Mouse (Mus musculus) macrophage (primary cell): ENCODE results near the gene Efnb2. TPM values are rescaled to one million over a fixed set of nuclear protein-coding genes. Genes with fewer than 3 reads are reported as not detected.

Experiments
- H3K27ac ChIP-seq: fragments of 350-480 bp; formaldehyde crosslinking; 2 replicates; pipeline ENCODE4 v1.9.0; 2021
- H3K36me3 ChIP-seq: fragments of 350-480 bp; formaldehyde crosslinking; 2 replicates; pipeline ENCODE4 v1.9.0; 2021; ENCODE audit errors: inconsistent target
- H3K4me3 ChIP-seq: fragments of 350-480 bp; formaldehyde crosslinking; 2 replicates; pipeline ENCODE4 v1.9.0; 2021; ENCODE audit errors: inconsistent target
- H3K79me2 ChIP-seq: fragments of 350-480 bp; formaldehyde crosslinking; 2 replicates; pipeline ENCODE4 v1.9.0; 2021; ENCODE audit errors: inconsistent target
- WGBS: methylation state at CpG from one replicate; pipeline ENCODE4 v1.1.7; 2026; ENCODE audit warnings: inconsistent platforms; ENCODE audit not compliant: missing documents; 5-methylcytosine and 5-hydroxymethylcytosine counted together
- polyA plus RNA-seq: library from polyadenylated mRNA; stranded (reverse); fragments of 250-400 nt; gene quantifications from 3 replicates; pipeline ENCODE4 v1.2.4, GENCODE M21; 2018; ENCODE audit warnings: inconsistent platforms
- total RNA-seq, 78 experiments: library from RNA; depleted of rRNA; stranded (reverse); fragments of 250-400 nt; gene quantifications; 1 replicate in 9 of 78; 2 replicates in 24 of 78; 3 replicates in 43 of 78; 4 replicates in 2 of 78; pipeline ENCODE4 v1.2.4; 2018; ENCODE audit warnings: inconsistent platforms in 56 of 78

The Efnb2 gene
- 1 to 10 TPM in 22 of 26 experiments, under 1 TPM in 4; 0.41 to 5.2 (median 1.3) TPM for total RNA-seq (2018; cell fraction: chromatin; rRNA removed)
- under 1 TPM; 0.03 to 0.52 (median 0.14) TPM for total RNA-seq (2018; cell fraction: cytosol; rRNA removed)
- total RNA-seq (2018; cell fraction: nucleus; rRNA removed), result 1 to 10 TPM in 13 of 26 experiments, under 1 TPM in 13; 0.26 to 3.6 (median 1.0) TPM
- polyA plus RNA-seq, result 0.06 to 0.17 TPM (median 0.07 TPM) in 3 replicates

DNA sequence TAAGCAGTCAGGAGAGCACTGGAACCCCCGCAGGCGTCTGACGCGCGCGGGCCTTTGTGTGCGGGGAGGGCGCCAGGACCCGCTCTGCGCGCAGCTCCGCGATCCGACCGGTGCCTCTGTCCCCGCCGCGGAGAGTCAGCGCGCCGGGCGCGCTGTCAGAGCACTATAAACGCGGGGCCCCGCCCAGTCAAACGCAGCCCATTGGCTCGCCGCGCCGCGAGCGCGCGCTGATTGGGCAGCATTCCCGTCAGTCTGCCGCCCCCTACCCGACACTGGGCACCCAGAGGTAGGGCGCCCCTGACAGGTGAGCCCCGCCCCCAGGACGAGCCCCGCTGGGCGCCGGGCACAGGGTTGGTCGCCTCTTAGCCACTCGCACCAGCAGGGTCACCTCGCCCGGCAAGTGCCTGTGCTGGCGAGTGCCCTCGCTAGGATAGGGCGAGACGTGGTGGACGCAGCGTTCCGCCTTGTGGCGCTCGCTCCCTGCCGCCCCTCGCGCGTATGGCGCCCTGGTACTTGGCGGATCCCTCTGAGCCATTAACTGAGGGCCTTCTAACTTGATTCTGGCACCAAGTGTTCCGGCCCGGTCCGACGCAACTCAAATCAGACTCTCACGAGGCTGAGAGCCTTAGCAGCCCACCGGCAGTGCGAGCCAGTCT lies at the start of gene Efnb2:
TSS of gene Efnb2 (minus strand) at position 140 of the 656 bp plus-strand sequence.
- H3K27ac ChIP-seq, result no peak within 1 kb of the TSS
- H3K79me2 ChIP-seq, result no peaks in the 10 kb centered on the region
- no peaks in the 10 kb centered on the region for H3K36me3 ChIP-seq
- H3K4me3 ChIP-seq, result peak within 1 kb of the TSS; percentile 27
- WGBS, result under 1% methylated on average over 56 of the region's 70 CpGs

DNA sequence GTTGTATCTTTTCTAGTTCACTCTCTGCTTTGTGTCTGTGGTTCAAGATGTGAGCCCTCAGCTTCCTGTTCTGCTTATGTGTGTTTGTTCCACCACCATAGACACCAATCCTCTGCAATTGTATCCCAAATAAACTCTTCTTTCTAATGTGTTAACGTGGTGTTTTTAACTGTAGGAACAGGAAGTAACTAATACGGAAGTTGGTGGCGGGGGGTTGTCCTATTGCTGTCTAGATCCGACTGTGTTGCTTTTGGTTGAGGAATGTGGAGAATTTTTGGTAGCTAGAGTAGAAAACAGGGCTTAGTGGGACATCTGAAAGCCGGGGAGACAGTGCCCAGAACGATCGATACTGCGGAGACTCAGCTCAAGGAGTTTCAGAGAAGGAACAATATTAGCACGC lies 43.8 kb upstream of the Efnb2 start:
- H3K27ac ChIP-seq, result no peak overlapping the region
- WGBS, result 59% methylated on average over 9 of the region's 9 CpGs
- no peak overlapping the region for H3K4me3 ChIP-seq
- no peaks in the 10 kb centered on the region for H3K79me2 ChIP-seq
- H3K36me3 ChIP-seq, result no peaks in the 10 kb centered on the region

DNA sequence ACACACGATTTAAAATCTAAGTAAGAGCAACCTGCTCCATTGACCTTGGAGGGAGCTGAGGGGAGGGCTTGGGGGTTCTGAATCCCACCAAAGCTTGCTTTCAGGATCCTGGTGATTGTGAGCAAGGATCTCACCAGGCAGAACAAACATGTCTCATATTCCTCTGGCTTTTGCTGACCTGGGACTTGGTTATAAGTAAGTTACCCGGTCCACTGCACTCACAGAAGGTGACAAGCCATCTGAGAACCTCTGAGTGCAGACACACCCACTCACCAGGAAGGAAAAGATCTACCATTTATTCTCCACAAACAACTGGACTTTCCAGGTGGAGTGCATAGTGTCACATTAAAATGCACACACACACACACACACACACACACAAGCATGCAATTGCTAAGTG lies 42.6 kb upstream of the Efnb2 start:
- Histone ChIP-seq H3K4me3 (no peak overlapping the region), H3K27ac (no peak overlapping the region), H3K79me2 (no peaks in the 10 kb centered on the region), H3K36me3 (no peaks in the 10 kb centered on the region)
- WGBS, result 59% methylated on average over 2 of the region's 2 CpGs

DNA sequence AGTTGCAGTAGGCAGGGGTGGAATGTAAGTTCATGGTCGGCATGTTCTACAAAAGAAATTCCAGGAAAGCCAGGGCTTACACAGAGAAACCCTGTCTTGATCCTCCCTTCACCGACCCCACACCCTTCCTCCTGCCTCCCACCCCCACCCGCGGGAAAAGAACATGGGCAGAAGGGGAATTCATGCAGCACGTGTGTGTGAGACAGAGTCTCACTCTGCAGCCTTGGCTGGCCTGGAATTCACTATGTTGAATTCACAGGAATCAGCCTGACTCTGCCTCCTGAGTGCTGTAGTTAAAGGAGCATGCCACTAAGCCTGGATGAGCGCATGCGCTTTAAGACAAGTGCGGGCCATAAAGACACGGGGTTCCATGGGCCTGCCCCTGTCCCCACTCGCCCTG lies 39.8 kb upstream of the Efnb2 start:
- WGBS, result 95% methylated on average over 10 of the region's 10 CpGs
- Histone ChIP-seq H3K27ac (no peak overlapping the region), H3K79me2 (no peaks in the 10 kb centered on the region), H3K4me3 (no peak overlapping the region), H3K36me3 (no peaks in the 10 kb centered on the region)

DNA sequence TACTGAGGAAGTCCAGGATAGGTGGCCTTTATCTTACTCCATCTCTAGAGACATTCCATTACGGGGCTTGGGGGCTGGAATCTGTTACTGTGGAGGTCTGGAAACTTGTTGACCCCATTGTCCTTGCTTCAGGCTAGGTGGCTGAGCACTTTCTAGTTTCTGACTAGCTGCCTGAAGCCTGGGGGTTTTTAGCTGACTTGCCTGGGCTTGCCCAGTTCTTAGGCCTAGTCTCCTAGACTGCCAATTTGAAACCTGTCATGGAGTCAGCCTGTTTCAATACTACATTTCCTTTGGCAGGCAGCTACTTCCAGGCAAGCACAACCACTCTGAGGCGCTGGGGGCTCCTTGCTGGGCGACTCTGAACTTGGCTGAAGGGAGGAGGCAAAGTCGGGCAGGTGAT lies 39.2 kb upstream of the Efnb2 start:
- 87% methylated on average over 3 of the region's 4 CpGs for WGBS

DNA sequence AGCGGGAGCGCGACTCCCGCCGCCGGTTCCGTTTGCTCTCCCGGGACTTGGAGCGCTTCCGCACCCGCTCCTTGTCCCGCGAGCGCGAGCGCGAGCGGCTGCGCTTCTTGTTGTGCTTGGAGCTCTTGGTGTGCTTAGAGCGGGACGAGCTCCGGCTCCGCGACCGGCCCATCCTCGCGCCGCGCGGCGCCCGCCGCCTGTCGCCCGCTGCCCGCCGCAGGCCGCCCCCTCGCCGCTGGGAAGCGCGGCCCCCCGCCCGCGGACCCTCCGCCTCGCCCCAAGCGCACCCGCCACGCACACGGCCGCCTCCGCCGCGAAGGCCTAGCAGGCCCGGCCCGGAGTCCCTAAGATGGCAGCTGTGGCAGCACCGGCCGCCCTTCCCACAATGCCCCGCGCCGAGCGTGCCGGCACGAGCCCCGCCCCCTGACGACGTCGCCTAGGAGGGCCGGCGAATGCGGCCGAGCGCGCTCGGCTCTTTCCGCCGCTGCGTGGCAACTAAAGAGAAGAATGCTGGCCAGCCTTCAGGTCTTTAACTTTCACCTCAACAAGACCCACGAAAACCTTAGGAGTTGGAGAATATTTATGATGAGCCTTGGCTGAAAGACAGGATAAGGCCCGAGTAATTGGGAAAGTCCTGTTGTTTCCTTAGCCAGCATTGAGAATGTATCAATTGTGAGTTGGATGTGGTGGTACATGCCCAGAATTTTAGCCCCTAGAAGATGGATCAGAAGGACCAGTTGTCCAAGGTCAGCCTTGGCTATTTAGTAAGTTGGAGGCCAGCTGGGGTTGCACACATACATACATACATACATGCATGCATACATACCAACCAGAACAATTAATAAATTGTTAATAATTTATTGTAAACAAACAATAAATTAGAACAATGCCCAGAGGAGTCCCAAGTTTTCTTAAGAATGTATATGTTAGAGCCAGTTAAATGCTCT lies 29.4 kb upstream of the Efnb2 start, which contains the start of gene Arglu1:
TSS of gene Arglu1 (minus strand) at position 376 of the 947 bp plus-strand sequence.
- no peaks in the 10 kb centered on the region for H3K36me3 ChIP-seq
- WGBS, result under 1% methylated on average over 71 of the region's 81 CpGs
- peaks cover 42% of the 10 kb centered on the region for H3K79me2 ChIP-seq
- H3K4me3 ChIP-seq, result peak within 1 kb of the TSS; percentile 68
- peak within 1 kb of the TSS; percentile 39; the same call in 1 of the 2 replicates for H3K27ac ChIP-seq

More for the DNA sequence above, 39.2 kb upstream of the Efnb2 start:
- Histone ChIP-seq H3K79me2 (no peaks in the 10 kb centered on the region), H3K27ac (no peak overlapping the region), H3K36me3 (no peaks in the 10 kb centered on the region), H3K4me3 (no peak overlapping the region)

DNA sequence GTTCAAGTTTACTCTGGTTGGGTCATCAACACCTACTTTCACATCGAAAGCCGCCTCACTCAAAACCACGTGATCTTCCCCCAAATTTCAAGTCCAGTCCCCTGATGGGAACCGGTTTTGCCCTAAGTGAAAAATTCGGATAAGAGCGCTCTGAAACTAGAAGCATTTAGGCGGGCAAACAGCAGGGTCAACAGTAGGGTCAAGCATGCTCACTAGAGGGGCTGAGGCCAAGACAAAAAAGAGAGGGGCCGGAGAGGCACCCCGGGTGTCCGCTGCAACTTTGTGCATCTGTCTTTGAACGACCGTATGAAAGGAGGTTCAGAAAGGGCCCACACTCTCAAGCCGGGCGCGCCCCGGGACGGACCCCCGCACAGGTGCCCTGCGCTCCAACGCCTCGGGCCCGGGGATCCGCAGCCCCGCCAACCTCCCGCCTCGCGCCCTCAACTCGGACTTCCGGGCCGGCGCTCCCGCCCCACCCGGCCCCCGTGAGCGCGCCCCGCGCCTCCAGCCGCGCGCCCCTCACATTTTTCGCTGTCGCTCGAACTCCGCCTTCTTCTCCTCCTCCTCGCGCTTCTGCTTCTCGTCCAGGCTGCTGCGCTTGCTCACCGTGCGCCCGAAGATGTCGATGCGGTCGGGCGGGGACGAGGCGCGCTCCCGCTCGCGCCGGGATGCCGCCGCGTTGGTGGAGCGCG lies 28.6 kb upstream of the Efnb2 start:
- under 1% methylated on average over 64 of the region's 68 CpGs for WGBS

DNA sequence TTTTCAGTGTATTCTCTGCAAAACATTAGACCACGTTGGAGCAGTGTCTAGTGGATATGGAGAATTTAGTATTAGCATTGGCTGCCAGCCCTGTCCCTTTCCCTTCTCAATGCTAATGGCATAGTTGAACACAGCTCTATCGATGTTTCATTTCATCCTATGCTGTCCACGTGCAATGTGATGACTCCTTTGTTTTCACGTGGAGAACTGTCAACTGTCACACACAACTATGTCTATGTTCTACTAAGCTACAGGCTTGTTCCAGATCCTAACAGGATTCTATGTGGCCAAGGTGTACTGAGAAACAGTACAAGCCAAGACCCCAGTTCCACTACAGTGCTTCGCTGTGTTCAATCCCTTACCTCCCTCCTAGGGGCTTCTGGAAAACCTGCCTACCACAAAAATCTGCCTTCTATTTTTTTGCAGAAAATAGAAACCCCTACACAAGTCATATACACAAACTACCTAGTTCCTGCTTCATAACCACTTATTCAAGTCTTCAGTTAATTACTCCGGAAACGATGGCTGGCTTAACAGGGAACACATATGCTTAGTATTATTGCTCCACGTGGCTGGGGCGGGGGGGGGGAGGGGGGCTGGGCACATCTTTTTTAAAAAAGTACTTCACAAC lies 27.9 kb upstream of the Efnb2 start:
- Histone ChIP-seq H3K36me3 (no peaks in the 10 kb centered on the region), H3K27ac (0 out of 2 replicates have a peak overlapping the region, but pooled peaks have one; percentile 39), H3K79me2 (peaks cover 57% of the 10 kb centered on the region), H3K4me3 (peak overlapping the region; percentile 68)
- WGBS, result 9% methylated on average over 9 of the region's 9 CpGs

More for the DNA sequence above, 28.6 kb upstream of the Efnb2 start:
- peak overlapping the region; percentile 39; the same call in 1 of the 2 replicates for H3K27ac ChIP-seq
- peaks cover 51% of the 10 kb centered on the region for H3K79me2 ChIP-seq
- peak overlapping the region; percentile 68 for H3K4me3 ChIP-seq
- no peaks in the 10 kb centered on the region for H3K36me3 ChIP-seq

DNA sequence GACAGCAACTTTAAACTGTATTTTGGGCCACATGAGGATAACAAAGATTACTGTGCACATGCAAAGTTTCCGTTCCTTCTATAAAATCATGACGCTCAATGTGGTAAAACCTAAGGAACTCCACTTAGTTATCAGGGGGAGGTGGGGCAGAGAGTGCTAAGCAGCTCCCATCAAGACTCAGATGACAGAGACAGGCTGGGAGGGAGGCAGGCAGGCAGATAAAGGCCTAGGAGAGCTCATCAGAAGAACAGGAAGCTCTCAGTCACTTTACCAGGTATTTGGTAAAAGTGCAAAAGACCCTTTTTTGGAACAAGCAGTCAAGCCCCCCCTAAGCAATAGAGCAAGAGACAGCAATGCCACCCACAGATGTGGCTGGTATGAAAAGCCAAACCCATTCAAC lies 24.5 kb upstream of the Efnb2 start:
- no peak overlapping the region for H3K4me3 ChIP-seq
- H3K27ac ChIP-seq, result no peak overlapping the region
- 18% methylated on average over 2 of the region's 2 CpGs for WGBS
- H3K79me2 ChIP-seq, result peaks cover 91% of the 10 kb centered on the region
- peaks cover 31% of the 10 kb centered on the region for H3K36me3 ChIP-seq

DNA sequence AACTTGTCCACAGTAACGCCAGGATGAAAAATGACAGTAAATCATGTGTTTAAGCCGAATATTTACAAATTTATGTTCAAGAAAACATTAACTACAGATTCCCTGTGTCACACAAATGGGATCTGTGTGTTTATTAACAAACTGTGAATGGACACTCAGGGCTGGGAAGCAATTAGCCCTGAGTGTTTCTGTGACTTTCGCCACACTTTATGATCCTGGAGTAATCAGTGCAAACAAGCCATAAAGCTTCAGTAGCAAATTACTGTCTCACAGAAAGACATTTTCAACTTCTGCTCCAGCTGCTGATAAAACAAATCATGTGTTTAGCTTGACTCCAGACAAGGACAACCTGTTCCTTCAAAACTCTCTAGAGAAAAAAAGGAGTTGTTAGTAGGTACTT lies 21.7 kb upstream of the Efnb2 start:
- Histone ChIP-seq H3K4me3 (no peak overlapping the region), H3K36me3 (peaks cover 39% of the 10 kb centered on the region), H3K79me2 (peaks cover 100% of the 10 kb centered on the region), H3K27ac (no peak overlapping the region)
- 95% methylated on average over 3 of the region's 3 CpGs for WGBS

DNA sequence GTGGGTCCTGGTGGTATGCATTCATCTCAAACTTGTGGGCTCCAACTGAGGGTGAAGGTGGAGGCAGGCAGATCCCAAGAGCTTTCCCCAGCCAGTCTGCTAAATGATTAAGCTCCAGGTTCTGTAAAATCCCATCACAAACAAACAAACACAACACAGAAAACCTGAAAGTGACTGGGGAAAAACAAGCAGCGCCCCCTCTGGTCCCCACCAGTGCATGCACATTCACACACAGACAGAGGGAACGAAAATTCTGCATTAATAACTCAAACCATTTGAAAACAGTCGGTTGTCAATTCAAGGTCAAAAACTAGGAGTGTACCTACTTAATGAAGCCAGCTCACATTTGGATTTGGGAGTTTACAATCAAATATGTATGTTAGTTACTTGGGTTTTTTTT lies 17.2 kb upstream of the Efnb2 start:
- Histone ChIP-seq H3K27ac (no peak overlapping the region), H3K79me2 (peaks cover 99% of the 10 kb centered on the region), H3K36me3 (peaks cover 41% of the 10 kb centered on the region), H3K4me3 (no peak overlapping the region)
- WGBS, result 100% methylated on average over 3 of the region's 3 CpGs

DNA sequence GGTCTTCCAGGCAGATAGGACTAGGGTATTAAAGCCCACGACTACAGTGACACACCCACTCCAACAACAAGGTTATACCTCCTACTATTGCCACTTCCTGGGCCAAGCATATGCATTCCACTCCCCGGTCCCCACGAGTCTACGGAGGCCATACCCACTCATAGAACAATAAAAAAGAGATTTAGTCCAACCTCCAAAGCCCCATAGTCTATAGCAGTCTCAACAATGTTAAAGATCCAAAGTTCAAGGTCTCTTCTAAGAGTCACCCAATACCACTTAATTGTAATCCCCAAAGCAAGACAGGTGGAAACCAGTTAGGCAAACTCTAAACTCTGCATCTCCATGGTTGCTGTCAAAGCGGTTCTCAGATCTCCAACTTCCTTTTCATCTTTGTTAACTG lies 13.8 kb upstream of the Efnb2 start:
- 85% methylated on average over 5 of the region's 5 CpGs for WGBS
- Histone ChIP-seq H3K36me3 (peaks cover 12% of the 10 kb centered on the region; the same call in 1 of the 2 replicates), H3K79me2 (peaks cover 98% of the 10 kb centered on the region), H3K27ac (no peak overlapping the region), H3K4me3 (no peak overlapping the region)

DNA sequence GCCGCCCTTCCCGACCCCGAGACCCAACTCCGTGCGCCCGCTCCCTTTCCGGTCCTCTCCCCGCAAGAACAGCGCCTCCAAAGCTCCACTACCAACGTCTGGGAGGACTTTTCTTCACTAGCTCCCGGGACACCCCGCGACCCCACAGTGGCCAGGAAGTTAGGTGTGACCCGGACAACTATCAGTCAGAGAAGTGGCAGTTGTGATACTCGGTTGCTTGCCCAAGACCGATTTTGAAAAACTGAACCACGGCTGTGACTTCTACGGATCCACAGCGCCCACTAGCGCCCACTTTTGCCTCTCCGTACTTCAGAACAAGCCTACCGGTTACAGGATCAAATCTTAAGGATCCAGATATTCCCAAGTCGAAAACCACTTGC lies 707 bp upstream of the Efnb2 start:
- H3K36me3 ChIP-seq, result peaks cover 3% of the 10 kb centered on the region; the same call in 1 of the 2 replicates
- H3K79me2 ChIP-seq, result no peaks in the 10 kb centered on the region
- no peak overlapping the region for H3K27ac ChIP-seq
- H3K4me3 ChIP-seq, result peak overlapping the region; percentile 27
- WGBS, result under 1% methylated on average over 23 of the region's 23 CpGs
